Mouse (Mus musculus) forebrain, embryonic 11.5 days (tissue): ENCODE data around the gene Cfap54. TPM values are rescaled to one million over a fixed set of nuclear protein-coding genes. Genes with fewer than 3 reads are reported as not detected.
A peak's percentile ranks its signal among the peaks of the same experiment; 100 is the strongest.

Experiments used
- ATAC-seq: fragments of 200-750 bp; cut with Nextera tagmentation; replicated peaks from 2 replicates; pipeline ENCODE4 v1.8.0; 2017; ENCODE audit warnings: moderate TSS enrichment; ENCODE audit not compliant: low FRiP score
- DNase-seq: peaks from one replicate; pipeline ENCODE4 v3.0.0-alpha.2; 2017; ENCODE audit warnings: low spot score
- H3K27ac ChIP-seq: fragments of 300-500 bp; sonication (generic); 2 replicates; pipeline ENCODE4 v1.5.1; 2014; ENCODE audit warnings: low read depth, low read length
- H3K27me3 ChIP-seq: fragments of 300-500 bp; sonication (generic); 2 replicates; pipeline ENCODE4 v1.6.1; 2014; ENCODE audit warnings: mild to moderate bottlenecking, low read length, mixed read lengths; ENCODE audit not compliant: control insufficient read depth, insufficient read depth
- H3K36me3 ChIP-seq: fragments of 300-500 bp; sonication (generic); 2 replicates; pipeline ENCODE4 v1.6.1; 2014; ENCODE audit warnings: mild to moderate bottlenecking, low read length, moderate library complexity, mixed read lengths; ENCODE audit not compliant: control insufficient read depth, insufficient read depth
- H3K4me1 ChIP-seq: fragments of 300-500 bp; sonication (generic); replicated peaks from 2 replicates; pipeline ENCODE4 v1.6.1; 2014; ENCODE audit warnings: low read length, mixed read lengths; ENCODE audit not compliant: control insufficient read depth, insufficient read depth
- H3K4me2 ChIP-seq: fragments of 300-500 bp; sonication (generic); 2 replicates; pipeline ENCODE4 v1.6.1; 2014; ENCODE audit warnings: low read depth, mild to moderate bottlenecking, low read length, moderate library complexity, mixed read lengths; ENCODE audit not compliant: severe bottlenecking
- H3K4me3 ChIP-seq: fragments of 300-500 bp; sonication (generic); 2 replicates; pipeline ENCODE4 v1.5.1; 2014; ENCODE audit warnings: low read depth, low read length
- H3K9ac ChIP-seq: fragments of 300-500 bp; sonication (generic); 2 replicates; pipeline ENCODE4 v1.6.1; 2014; ENCODE audit warnings: low read length
- H3K9me3 ChIP-seq: fragments of 300-500 bp; sonication (generic); 2 replicates; pipeline ENCODE4 v1.6.1; 2016; ENCODE audit warnings: low read length, mixed read lengths; ENCODE audit not compliant: control insufficient read depth
- WGBS: fragments of 180-500 bp; shearing (Covaris S2); extraction: QIAGEN DNeasy Blood & Tissue Kit; methylation state at CpG from one replicate; pipeline ENCODE4 v1.1.7; 2014; 5-methylcytosine and 5-hydroxymethylcytosine counted together
- polyA plus RNA-seq: library from polyadenylated mRNA; unstranded; fragments of >200 nt; fragmentation: Nextera tagmentation; extraction: Ambion mirVana; gene quantifications from 2 replicates; pipeline ENCODE4 v1.2.1, GENCODE M21; 2014

The Cfap54 gene
- polyA plus RNA-seq, 1 experiment from 2014 or later: 1.5 TPM

GRCm38 (mm10) chr10:93023295-93023694, 58.1 kb downstream of the Cfap54 start:
- Histone ChIP-seq H3K27me3 (no peaks in the 10 kb centered on the region), H3K9ac (no peak overlapping the region), H3K4me1 (no peaks in the 10 kb centered on the region), H3K9me3 (no peaks in the 10 kb centered on the region), H3K4me3 (no peak overlapping the region), H3K4me2 (no peak overlapping the region), H3K27ac (no peak overlapping the region), H3K36me3 (no peaks in the 10 kb centered on the region)
- ATAC-seq (no peak), DNase-seq (no peak)
- WGBS: 91% methylated on average over 8 of the region's 8 CpGs

GRCm38 (mm10) chr10:93014059-93014795, 67.2 kb downstream of the Cfap54 start:
- H3K9me3 ChIP-seq: no peaks in the 10 kb centered on the region
- peak overlapping the region; percentile 53; the same call in 1 of the 2 replicates for H3K27ac ChIP-seq
- DNase-seq (peak; percentile 81), ATAC-seq (no peak)
- H3K4me2 ChIP-seq: no peak overlapping the region
- no peaks in the 10 kb centered on the region for H3K27me3 ChIP-seq
- H3K4me3 ChIP-seq: no peak overlapping the region
- H3K4me1 ChIP-seq: 0 out of 2 replicates have a peak, but pooled peaks cover 3% of the 10 kb centered on the region
- H3K36me3 ChIP-seq: no peaks in the 10 kb centered on the region
- WGBS: 24% methylated on average over 8 of the region's 8 CpGs
- no peak overlapping the region; the same call in 1 of the 2 replicates for H3K9ac ChIP-seq

- Histone ChIP-seq H3K4me1 (0 out of 2 replicates have a peak, but pooled peaks cover 3% of the 10 kb centered on the region), H3K9me3 (no peaks in the 10 kb centered on the region), H3K36me3 (no peaks in the 10 kb centered on the region), H3K4me3 (no peak overlapping the region), H3K27me3 (no peaks in the 10 kb centered on the region), H3K4me2 (no peak overlapping the region), H3K9ac (no peak overlapping the region), H3K27ac (no peak overlapping the region)
- no peak for DNase-seq
- no peak for ATAC-seq
- 83% methylated on average over 14 of the region's 14 CpGs for WGBS
Measured at GRCm38 (mm10) chr10:93011085-93011484, 70.3 kb downstream of the Cfap54 start.

- Histone ChIP-seq H3K36me3 (no peaks in the 10 kb centered on the region), H3K4me3 (no peak overlapping the region), H3K27ac (no peak overlapping the region), H3K27me3 (no peaks in the 10 kb centered on the region), H3K9me3 (no peaks in the 10 kb centered on the region), H3K9ac (no peak overlapping the region), H3K4me1 (no peaks in the 10 kb centered on the region), H3K4me2 (no peak overlapping the region)
- ATAC-seq (no peak), DNase-seq (no peak)
- WGBS: 81% methylated on average over 3 of the region's 3 CpGs
Measured at GRCm38 (mm10) chr10:93006970-93007369, 74.4 kb downstream of the Cfap54 start.

GRCm38 (mm10) chr10:93006405-93006804, 75.0 kb downstream of the Cfap54 start:
- H3K27ac ChIP-seq: no peak overlapping the region
- ATAC-seq (no peak), DNase-seq (no peak)
- no peaks in the 10 kb centered on the region for H3K9me3 ChIP-seq
- no peaks in the 10 kb centered on the region for H3K27me3 ChIP-seq
- H3K4me3 ChIP-seq: no peak overlapping the region
- H3K36me3 ChIP-seq: no peaks in the 10 kb centered on the region
- no peak overlapping the region for H3K4me2 ChIP-seq
- WGBS: 86% methylated on average over 9 of the region's 9 CpGs
- no peaks in the 10 kb centered on the region for H3K4me1 ChIP-seq
- no peak overlapping the region for H3K9ac ChIP-seq

GRCm38 (mm10) chr10:92998536-92998935, 82.9 kb downstream of the Cfap54 start:
- H3K9ac ChIP-seq: no peak overlapping the region
- WGBS: 89% methylated on average over 9 of the region's 9 CpGs
- no peak overlapping the region for H3K4me2 ChIP-seq
- no peak overlapping the region for H3K4me3 ChIP-seq
- no peak for DNase-seq
- H3K9me3 ChIP-seq: no peaks in the 10 kb centered on the region
- no peak overlapping the region for H3K27ac ChIP-seq
- H3K36me3 ChIP-seq: no peaks in the 10 kb centered on the region
- H3K4me1 ChIP-seq: no peaks in the 10 kb centered on the region
- no peaks in the 10 kb centered on the region for H3K27me3 ChIP-seq
- no peak for ATAC-seq

GRCm38 (mm10) chr10:92995186-92995585, 86.2 kb downstream of the Cfap54 start:
- H3K9me3 ChIP-seq: no peaks in the 10 kb centered on the region
- WGBS: 92% methylated on average over 7 of the region's 7 CpGs

GRCm38 (mm10) chr10:92994340-92994739, 87.1 kb downstream of the Cfap54 start:
- Histone ChIP-seq H3K4me2 (no peak overlapping the region), H3K9ac (no peak overlapping the region), H3K4me3 (no peak overlapping the region), H3K27ac (no peak overlapping the region), H3K27me3 (no peaks in the 10 kb centered on the region), H3K9me3 (no peaks in the 10 kb centered on the region), H3K36me3 (no peaks in the 10 kb centered on the region), H3K4me1 (no peaks in the 10 kb centered on the region)
- DNase-seq: no peak
- no peak for ATAC-seq
- WGBS: 56% methylated on average over 3 of the region's 3 CpGs

More at GRCm38 (mm10) chr10:92995186-92995585, 86.2 kb downstream of the Cfap54 start:
- Histone ChIP-seq H3K36me3 (no peaks in the 10 kb centered on the region), H3K27me3 (no peaks in the 10 kb centered on the region), H3K9ac (no peak overlapping the region), H3K4me1 (no peaks in the 10 kb centered on the region), H3K4me3 (no peak overlapping the region), H3K27ac (no peak overlapping the region), H3K4me2 (no peak overlapping the region)
- ATAC-seq: no peak
- no peak for DNase-seq

- H3K36me3 ChIP-seq: no peaks in the 10 kb centered on the region
- H3K9me3 ChIP-seq: no peaks in the 10 kb centered on the region
- no peak overlapping the region for H3K9ac ChIP-seq
- ATAC-seq (no peak), DNase-seq (no peak)
- H3K27me3 ChIP-seq: no peaks in the 10 kb centered on the region
- no peak overlapping the region for H3K4me2 ChIP-seq
- H3K4me1 ChIP-seq: no peaks in the 10 kb centered on the region
- H3K4me3 ChIP-seq: no peak overlapping the region
- H3K27ac ChIP-seq: no peak overlapping the region
Measured at GRCm38 (mm10) chr10:92992526-92992925, 88.9 kb downstream of the Cfap54 start.
